In the genomic region with DNA sequence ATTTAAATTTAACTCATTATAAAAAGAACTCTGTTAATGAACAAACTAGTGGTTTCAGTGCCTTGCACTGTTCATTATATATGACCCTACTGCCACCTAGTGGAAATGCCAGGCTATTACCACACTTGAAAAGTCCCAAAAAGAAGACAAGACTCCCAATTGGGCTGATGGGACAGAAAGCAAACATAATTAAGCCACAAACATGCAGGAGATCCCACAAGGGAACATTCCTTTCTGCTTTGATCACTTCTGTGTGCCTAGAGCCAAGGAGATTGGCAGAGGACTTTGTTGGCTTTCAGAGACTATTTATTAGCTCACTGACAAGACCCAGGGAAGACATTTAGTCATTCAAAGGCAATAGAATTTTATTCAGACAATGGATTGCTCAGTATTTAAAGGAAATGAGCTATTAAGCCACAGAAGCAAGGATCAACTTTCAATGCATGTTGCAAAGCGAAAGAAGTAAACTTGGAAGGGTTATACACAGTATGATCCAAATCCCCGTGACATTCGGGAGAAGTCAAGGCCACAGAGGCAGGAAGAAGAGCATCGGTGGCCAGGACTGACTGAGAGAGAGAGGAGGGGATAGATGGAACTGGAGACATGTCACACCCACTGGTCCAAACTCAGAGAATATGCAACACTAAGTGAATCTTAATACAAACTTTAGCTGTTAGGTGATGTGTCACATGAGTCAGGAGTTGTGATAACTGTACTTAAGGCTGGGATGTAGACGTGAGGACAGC, we compare ENCODE assay signal across 7 mouse cellular contexts. TPM values are rescaled to one million over a fixed set of nuclear protein-coding genes. Genes with fewer than 3 reads are reported as not detected.
A peak's percentile ranks its signal among the peaks of the same experiment; 100 is the strongest.
DNase-seq lines count a peak whose midpoint lies in the region; ATAC-seq and TF ChIP-seq lines count a peak whose summit lies in the region.

No protein-coding gene starts in this region.

- TF ChIP-seq CTCF in heart, postnatal 0 days (IDR thresholded peaks at IDR 0.05; ENCODE audit: low read depth): peak; percentile 86
- peak; percentile 93 for TF ChIP-seq CTCF in lung, postnatal 0 days (IDR thresholded peaks at IDR 0.05)

- TF ChIP-seq EP300 in heart, postnatal 0 days (IDR thresholded peaks at IDR 0.05; ENCODE audit: low read depth): no peak
- peak; percentile 55; the same call in 1 of the 2 replicates for TF ChIP-seq EP300 in lung, postnatal 0 days (IDR thresholded peaks at IDR 0.05)

- no peaks in the 10 kb centered on the region for H3K27me3 ChIP-seq in heart, postnatal 0 days (ENCODE audit: control insufficient read depth, insufficient read depth, low read length)
- H3K27me3 ChIP-seq in lung, postnatal 0 days (replicated peaks; ENCODE audit: insufficient read depth, low read length): no peaks in the 10 kb centered on the region

- WGBS in heart, postnatal 0 days: 73% methylated on average over 5 of the region's 5 CpGs
- WGBS in lung, postnatal 0 days: 51% methylated on average over 5 of the region's 5 CpGs

- H3K9me3 ChIP-seq in heart, postnatal 0 days (replicated peaks; ENCODE audit: control insufficient read depth, low read length): 0 out of 2 replicates have a peak, but pooled peaks cover 2% of the 10 kb centered on the region
- no peaks in the 10 kb centered on the region for H3K9me3 ChIP-seq in lung, postnatal 0 days (ENCODE audit: low read length)

- no peaks in the 10 kb centered on the region; the same call in 1 of the 2 replicates for H3K4me1 ChIP-seq in heart, postnatal 0 days (ENCODE audit: control insufficient read depth, insufficient read depth)
- H3K4me1 ChIP-seq in lung, postnatal 0 days (ENCODE audit: insufficient read depth, low read depth, low read length): no peaks in the 10 kb centered on the region

- H3K36me3 ChIP-seq in heart, postnatal 0 days (replicated peaks; ENCODE audit: control insufficient read depth, insufficient read depth, low read length): no peaks in the 10 kb centered on the region
- H3K36me3 ChIP-seq in lung, postnatal 0 days (ENCODE audit: insufficient read depth, low read length): no peaks in the 10 kb centered on the region

- H3K4me2 ChIP-seq in heart, postnatal 0 days (ENCODE audit: low read depth, low read length): no peak overlapping the region
- H3K4me2 ChIP-seq in lung, postnatal 0 days (replicated peaks; ENCODE audit: low read depth, low read length): no peak overlapping the region

- H3K4me3 ChIP-seq in heart, postnatal 0 days (ENCODE audit: low read depth, low read length): no peak overlapping the region
- H3K4me3 ChIP-seq in lung, postnatal 0 days (ENCODE audit: low read depth, low read length): no peak overlapping the region

- H3K9ac ChIP-seq in heart, postnatal 0 days (replicated peaks; ENCODE audit: low read depth, low read length): no peak overlapping the region
- H3K9ac ChIP-seq in lung, postnatal 0 days (replicated peaks; ENCODE audit: low read depth): no peak overlapping the region

- H3K27ac ChIP-seq in heart, postnatal 0 days (ENCODE audit: low read depth): no peak overlapping the region
- H3K27ac ChIP-seq in lung, postnatal 0 days (ENCODE audit: low read length): no peak overlapping the region

- peak; percentile 31 to 52 for DNase-seq in CD8-positive naive resting alpha-beta T cell, adult 2 months (ENCODE audit: low read depth in 2 of 2, low spot score in 2 of 2)
- peak; percentile 93 for DNase-seq in NIH3T3 (ENCODE audit: low read depth)
- DNase-seq in heart, postnatal 0 days (ENCODE audit: low spot score): peak; percentile 21
- DNase-seq in kidney, postnatal 36 days: peak; percentile 61 to 65
- DNase-seq in lung, postnatal 0 days (ENCODE audit: low spot score): peak; percentile 72
- peak; percentile 71 for DNase-seq in retina, postnatal 1 day

- peak; percentile 88 for ATAC-seq in common myeloid progenitor, adult 5-6 weeks (replicated peaks; ENCODE audit: low read depth, poor library complexity, severe bottlenecking)
- peak; percentile 71 for ATAC-seq in heart, postnatal 0 days (ENCODE audit: insufficient read depth, low read depth)
- peak; percentile 72 for ATAC-seq in lung, postnatal 0 days

RNA-seq across cellular contexts. Expression of gene Smyd3, which starts 40.5 kb away (rescaled TPM):
- 41.1 and 52.2 TPM in 2 replicates for total RNA-seq in common myeloid progenitor, adult 5-6 weeks (2017)
- 6.2 and 11.6 TPM in 2 replicates for total RNA-seq in heart, postnatal 0 days (2014; rRNA removed; ENCODE audit: low replicate concordance)
- 6.4 and 7.0 TPM in 2 replicates for polyA plus RNA-seq in heart, postnatal 0 days (2015; fragmentation: Nextera tagmentation; extraction: Ambion mirVana)
- polyA plus RNA-seq in lung, postnatal 0 days (2015; fragmentation: Nextera tagmentation; extraction: Ambion mirVana): 5.8 and 6.5 TPM in 2 replicates

Comparison
In these comparisons a context has a peak if more than half of its experiments do, and no peak if none do; other contexts are left out.
1. DNase-seq: peak in every context shown above with its lines; median percentile 93 in NIH3T3; 72 in lung, postnatal 0 days; 71 in retina, postnatal 1 day; 63 in kidney, postnatal 36 days; 42 in CD8-positive naive resting alpha-beta T cell, adult 2 months; 21 in heart, postnatal 0 days.